Mouse (Mus musculus) left cerebral cortex, adult 18-20 months (tissue): ENCODE measurements around the gene Mks1. TPM values are rescaled to one million over a fixed set of nuclear protein-coding genes. Genes with fewer than 3 reads are reported as not detected.

Experiments
- DNase-seq, 2 experiments: peaks; one replicate each; pipeline ENCODE4 v3.0.0; 2021 to 2022; ENCODE audit warnings: low spot score in 2 of 2, mixed read lengths in 1 of 2
- long read RNA-seq, 2 experiments: library from polyadenylated mRNA; stranded (forward); transcript quantifications; one replicate each; pipeline ENCODE4 v2.0.0; 2021
- total RNA-seq, 2 experiments: library from RNA; stranded (reverse); gene quantifications; 2 replicates each; pipeline ENCODE4 v1.2.3; 2021

The Mks1 gene
- 1 to 10 TPM; 3.9 to 4.1 TPM for total RNA-seq
- long read RNA-seq, experiment 1, partial matches to known transcripts: 0 of 4 reads
- long read RNA-seq, experiment 1, other reads (novel, unspliced or antisense): 3 of 4 reads
- long read RNA-seq, experiment 2, partial matches to known transcripts: 1 of 6 reads
- long read RNA-seq, experiment 2, other reads (novel, unspliced or antisense): 2 of 6 reads

GRCm38 (mm10) chr11:87852690-87853596 is at the start of gene Mks1:
Gene Mks1 (plus strand): TSS chr11:87853215.
- DNase-seq: peak; percentile 90 to 92

- no peak for DNase-seq
Observed at GRCm38 (mm10) chr11:87805448-87805847, 47.6 kb upstream of the Mks1 start.

DNA sequence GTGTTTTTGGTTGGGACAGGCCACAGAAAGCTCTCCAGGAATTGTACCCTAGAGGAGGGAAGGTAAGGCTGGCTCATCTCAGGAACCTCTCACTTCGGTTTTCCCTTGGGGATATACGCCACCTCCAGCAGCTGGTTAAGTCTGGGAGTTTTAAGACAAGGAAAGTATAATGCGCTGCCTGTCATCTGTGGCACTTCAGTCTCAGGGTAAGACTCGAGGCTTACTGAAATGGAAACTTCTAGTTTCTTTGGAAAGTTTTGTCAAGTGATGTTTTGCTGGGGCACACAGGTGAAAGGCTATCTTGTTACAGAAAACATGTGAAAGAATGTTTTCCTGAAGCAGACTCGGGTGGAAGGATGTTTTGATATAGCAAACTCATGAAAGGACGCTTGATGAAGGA is 45.6 kb upstream of the Mks1 start:
- no peak for DNase-seq

GRCm38 (mm10) chr11:87808236-87808635 is 44.8 kb upstream of the Mks1 start:
- no peak for DNase-seq

DNA sequence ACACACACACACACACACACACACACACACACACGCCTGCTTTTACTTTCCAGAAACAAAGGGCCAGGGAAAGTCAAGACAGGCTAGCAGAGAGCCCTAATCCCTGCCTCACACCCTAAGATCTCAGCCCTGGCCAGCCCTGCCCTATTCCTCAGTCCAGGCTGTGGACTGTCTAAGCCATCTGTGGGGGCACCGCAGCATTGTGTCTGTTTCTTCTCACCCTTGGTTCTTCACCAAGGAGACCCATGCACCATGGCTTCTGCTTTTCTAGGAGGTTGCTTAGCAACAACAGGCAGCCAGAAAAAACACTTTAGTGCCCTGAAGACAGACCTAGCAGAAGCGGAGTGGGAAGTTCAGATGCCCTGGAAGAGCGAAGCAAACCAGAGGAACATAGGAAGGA is 41.6 kb upstream of the Mks1 start:
- no peak for DNase-seq

DNA sequence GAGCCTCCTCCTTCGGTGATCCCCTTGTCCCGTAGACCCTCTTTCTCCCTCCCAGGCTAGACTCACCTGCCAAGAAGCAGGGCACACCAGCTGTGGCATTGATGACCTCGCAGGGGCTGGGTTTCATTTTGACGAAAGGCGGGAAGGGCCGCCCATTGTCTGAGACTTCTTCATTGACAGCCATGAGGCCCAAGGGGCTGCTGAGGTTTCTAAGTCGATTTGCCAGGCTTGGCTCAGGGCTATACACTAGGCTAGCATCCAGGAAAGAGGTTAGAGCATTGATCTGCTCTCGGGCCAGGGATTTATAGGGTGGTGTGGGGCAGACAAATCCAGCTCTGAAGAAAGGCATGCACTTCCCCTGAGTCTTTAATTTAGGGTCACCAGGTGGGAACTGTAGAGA is 38.2 kb upstream of the Mks1 start:
- DNase-seq: no peak

GRCm38 (mm10) chr11:87816707-87817442 is 36.1 kb upstream of the Mks1 start:
- DNase-seq: peak; percentile 45 to 57

DNA sequence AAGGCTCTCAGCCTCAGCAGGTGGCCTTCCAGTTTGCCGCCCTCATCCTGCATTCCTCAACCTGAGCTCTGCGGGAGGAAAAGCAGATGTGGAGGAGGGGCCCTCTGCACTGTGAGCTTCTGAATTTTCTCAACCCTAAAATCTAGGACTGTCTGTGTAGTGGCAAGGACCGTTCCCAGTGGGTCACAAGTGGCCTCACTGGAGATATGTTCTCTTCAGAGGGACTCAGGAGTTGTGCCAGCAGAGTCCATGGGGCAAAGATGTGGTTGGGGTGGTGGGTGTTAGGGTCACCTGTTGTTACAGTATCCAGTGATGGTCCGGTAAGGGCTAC is 35.6 kb upstream of the Mks1 start:
- no peak for DNase-seq

- DNase-seq: no peak
Observed at GRCm38 (mm10) chr11:87821502-87821901, 31.5 kb upstream of the Mks1 start.

DNA sequence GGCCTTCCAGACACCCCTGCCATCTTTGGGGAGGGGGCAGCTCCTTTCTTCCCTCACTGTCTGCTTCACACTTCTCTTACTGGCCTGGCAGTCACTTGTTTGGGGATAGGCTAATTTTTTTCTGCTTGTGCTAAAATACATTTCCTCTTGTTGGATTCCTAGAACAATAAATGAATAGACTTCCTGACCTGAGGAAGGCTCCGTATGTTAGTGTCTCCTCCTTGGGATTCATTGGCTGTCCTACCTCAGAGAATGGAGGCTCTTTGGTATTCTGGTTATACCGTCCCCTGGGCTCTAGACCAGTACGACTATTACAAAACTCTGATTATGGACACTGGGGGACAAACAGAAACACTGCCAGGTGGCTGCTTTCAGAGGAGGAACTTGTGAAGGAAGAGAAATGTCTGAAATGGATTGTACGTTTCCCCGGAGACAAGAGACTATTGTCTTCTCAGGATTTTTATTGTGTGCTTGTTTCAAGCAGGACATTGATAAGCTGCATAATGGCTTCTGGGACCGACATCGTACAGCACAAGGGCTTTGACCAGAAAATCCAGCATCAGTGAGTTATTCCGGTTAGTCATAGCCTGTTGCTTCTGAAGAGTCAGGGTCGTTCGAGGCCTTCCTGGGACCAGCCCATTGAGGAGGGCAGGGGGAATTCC is 24.6 kb upstream of the Mks1 start, which contains the start of gene Lpo:
Gene Lpo (minus strand): TSS at position 51 of the 662 bp plus-strand sequence.
- no peak for DNase-seq

DNA sequence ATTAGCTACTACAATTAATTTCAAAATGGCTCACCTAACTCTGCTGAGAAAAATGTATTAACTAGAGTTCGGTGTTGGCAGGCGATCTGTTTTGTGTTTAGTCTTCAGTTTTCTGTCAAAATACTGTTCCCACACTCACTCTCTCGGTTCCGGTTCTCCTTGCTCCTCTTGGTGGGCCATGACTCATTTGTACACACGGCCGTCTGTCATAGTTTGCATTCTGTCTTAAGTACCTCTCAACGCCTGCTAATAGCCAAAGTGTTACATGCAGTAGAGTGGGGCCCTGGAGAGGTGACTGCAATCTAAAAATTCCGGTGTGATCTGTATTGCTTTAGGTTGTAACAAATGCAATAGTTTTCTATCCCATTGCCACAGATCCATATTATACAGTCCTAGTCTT is 12.3 kb upstream of the Mks1 start:
- DNase-seq: no peak

DNA sequence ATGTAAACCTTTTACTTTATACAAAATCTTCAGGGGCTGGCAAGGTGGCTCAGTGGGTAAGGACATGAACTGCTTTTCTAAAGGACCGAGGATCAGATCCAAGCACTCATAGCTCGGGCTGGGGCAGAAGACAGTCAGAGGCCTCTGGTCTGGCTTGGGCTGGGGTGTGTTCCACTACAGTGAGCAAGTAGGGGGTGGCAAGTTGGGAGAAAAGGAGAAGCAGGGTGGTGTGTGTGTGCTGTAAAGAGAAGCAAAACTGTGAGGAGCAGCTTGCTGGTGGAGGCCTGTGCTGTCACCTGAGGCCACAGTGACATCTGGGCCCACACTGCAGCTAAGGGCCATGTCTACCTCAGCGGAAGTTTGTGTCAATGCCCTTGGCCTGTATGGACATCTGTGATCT is 11.6 kb upstream of the Mks1 start:
- DNase-seq: no peak

- DNase-seq: no peak
Observed at GRCm38 (mm10) chr11:87846968-87847600, 5.9 kb upstream of the Mks1 start.

DNA sequence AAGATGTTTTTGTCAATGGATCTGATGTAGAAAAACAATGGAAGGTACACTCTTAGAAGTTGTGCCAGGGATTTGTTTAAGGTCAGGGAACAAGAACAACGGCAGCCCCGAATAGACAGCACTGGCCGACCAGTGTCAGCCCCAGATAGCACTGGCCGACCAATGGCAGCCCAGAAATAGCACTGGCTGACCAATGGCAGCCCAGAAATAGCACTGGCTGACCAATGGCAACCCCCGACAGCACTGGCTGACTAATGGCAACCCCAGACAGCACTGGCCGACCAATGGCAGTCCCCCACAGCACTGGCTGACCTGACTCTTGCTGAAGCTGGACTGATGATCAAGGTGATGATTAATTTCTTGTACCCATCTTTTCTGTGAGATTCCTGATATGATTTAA is 5.1 kb upstream of the Mks1 start:
- DNase-seq: no peak

DNA sequence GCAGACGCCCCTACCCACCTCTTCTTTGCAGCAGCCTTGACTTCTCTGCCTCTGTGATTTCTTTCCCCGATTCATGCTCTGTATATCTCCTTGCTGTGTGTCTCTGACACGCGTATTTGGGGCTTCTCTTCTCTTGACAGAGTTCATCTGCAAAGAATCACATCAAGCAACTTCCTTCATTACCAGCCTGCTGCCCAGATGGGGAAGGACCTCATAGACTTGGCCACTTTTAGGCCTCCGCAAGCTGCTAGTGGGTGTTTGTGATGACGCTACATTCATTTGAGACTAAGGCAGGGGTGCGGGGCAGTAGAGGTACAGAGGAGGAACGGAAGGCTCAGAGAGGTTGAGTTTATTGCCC is 561 bp downstream of the Mks1 start:
- peak; percentile 31 to 47 for DNase-seq

GRCm38 (mm10) chr11:87854550-87854949 is 1.5 kb downstream of the Mks1 start:
- no peak for DNase-seq

- DNase-seq: no peak
Observed at GRCm38 (mm10) chr11:87859273-87859672, 6.3 kb downstream of the Mks1 start.

GRCm38 (mm10) chr11:87860426-87860825 is 7.4 kb downstream of the Mks1 start:
- DNase-seq: no peak

DNA sequence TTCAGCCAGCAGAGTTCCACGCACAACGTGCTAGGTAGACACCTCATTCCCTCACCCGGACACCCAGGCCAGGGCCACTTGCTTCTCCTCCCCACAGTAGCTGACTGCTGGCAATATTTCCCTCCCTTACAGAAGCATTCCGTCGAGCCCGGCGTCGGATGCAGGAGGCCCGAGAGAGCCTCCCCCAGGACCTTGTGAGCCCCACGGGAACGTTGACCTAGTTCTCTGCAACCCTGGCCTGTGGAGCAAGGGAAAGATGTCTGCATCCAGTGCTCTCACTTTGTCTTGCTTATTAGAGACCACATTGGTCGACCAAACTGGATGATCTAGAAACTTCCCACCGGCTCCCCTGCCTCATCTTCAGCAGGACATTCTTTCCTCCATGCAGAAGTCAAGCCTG is 9.8 kb downstream of the Mks1 start:
- no peak for DNase-seq

DNA sequence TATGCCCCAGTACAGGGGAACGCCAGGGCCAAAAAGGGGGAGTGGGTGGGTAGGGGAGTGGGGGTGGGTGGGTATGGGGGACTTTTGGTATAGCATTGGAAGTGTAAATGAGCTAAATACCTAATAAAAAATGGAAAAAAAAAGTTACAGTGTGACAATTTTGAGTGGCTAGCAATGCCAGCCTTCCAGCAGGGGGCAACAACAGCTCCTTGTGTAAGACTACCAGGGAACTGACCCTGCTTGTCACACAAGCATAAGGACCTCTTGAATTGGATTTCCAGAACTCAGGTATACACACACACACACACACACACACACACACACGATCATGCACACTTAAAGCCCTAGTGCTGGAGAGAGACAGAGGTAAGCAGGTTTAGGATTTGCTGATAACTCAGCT is 13.9 kb downstream of the Mks1 start:
- DNase-seq: peak; percentile 16 to 30

DNA sequence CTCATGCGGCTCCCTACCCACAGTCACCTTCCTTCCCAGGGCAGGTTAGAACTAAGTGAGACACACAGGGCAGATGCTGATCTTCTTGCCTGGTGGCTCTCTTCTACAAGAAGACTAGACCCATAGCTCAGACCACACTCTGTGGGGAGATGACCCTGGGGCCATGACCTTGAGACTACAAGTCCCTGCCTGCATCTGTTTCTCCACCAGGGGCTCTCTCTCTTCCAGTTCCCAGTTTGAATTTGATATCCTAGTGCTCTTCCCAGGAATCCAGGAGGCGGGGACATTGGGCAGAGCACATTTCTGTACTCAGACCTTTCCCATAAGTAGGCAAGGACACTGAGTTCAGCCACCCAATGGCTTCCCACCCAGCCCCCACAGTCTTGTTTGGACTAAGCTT is 17.1 kb downstream of the Mks1 start:
- DNase-seq: no peak
